Mouse (Mus musculus): ENCODE data around the gene Itpkb.

DNA sequence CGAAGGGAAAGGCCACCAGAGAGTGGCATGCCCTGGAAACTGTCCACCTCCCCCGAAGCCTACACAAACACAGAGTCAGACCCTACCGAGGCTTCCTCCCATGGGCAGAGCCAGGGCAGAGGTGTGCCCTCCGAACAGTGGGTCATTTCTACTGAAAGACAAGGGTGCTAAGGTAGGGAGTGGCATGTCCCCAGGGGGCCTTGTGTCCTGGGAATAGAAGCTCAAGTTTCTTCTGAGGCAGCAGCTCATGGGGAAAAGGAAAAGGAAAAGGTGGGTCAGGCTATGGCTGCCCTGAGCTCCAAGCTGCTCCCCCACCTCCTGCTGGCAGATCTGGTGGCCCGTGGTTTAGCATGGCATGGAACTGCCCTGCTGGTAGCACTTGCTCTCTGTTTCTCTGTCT lies 79.5 kb downstream of the Itpkb start:
- no peak for TF ChIP-seq SMC3 (IDR thresholded peaks at IDR 0.05; ENCODE audit: low read depth, low read length)
- TF ChIP-seq EP300 (IDR thresholded peaks at IDR 0.05; ENCODE audit: low read depth in 1 of 2, low read length in 2 of 2): no peak
- TF ChIP-seq CTCF (IDR thresholded peaks at IDR 0.05 in 2 of 3, conservative IDR thresholded peaks at IDR 0.05 in 1 of 3; ENCODE audit: control insufficient read depth in 1 of 3, insufficient read depth in 1 of 3, low read depth in 2 of 3, low read length in 3 of 3, poor library complexity in 1 of 3, severe bottlenecking in 1 of 3): no peak
- TF ChIP-seq ZKSCAN1 (IDR thresholded peaks at IDR 0.05; ENCODE audit: low read depth, low read length): no peak
- TF ChIP-seq ZMIZ1 (IDR thresholded peaks at IDR 0.05; ENCODE audit: low read depth, low read length): no peak
- TF ChIP-seq E2F4 (IDR thresholded peaks at IDR 0.05; ENCODE audit: borderline replicate concordance, low read depth, low read length): no peak
- no peak for TF ChIP-seq SIN3A (IDR thresholded peaks at IDR 0.05; ENCODE audit: low read length)
- no peak for TF ChIP-seq NELFE (IDR thresholded peaks at IDR 0.05; ENCODE audit: low read depth, low read length)
- TF ChIP-seq MAZ (IDR thresholded peaks at IDR 0.05; ENCODE audit: low read depth, low read length): no peak
- no peak for TF ChIP-seq POLR2A (IDR thresholded peaks at IDR 0.05; ENCODE audit: control insufficient read depth in 1 of 2, insufficient read depth in 1 of 2, low read depth in 1 of 2, low read length in 2 of 2, poor library complexity in 1 of 2)

All from MEL (cell line).